Mouse (Mus musculus): Measurements from ENCODE around the gene Myo18b. TPM values are rescaled to one million over a fixed set of nuclear protein-coding genes. Genes with fewer than 3 reads are reported as not detected.

The Myo18b gene
- polyA plus RNA-seq, 1 experiment from 2014 or later, result 1.9 TPM

DNA sequence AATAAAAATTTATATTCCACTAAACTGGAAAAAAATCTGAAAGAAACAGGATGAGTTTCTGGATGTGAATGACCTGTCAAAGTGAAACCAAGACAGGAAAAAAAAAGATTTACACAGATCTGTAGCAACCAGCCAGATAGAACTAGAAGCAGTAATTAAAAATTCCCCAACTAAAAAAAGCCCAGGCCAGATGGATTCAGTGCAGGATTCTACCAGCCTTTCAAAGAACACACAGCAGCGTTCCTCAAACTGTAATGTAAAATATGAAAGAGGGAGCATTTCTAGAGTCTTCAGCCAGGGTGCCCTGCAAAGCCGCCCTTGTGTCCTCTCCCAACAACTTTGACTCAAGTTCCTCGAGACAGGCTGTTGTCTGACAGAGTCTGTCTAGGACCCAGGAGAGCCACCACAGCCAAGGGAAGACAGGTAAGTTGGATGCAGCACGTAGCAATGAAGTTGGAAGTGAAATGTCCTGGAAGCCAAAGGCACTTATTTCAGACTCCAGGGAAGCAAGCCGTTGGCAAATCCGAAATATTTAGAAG, 246.9 kb downstream of the Myo18b start:
- 0 out of 2 replicates have a peak, but pooled peaks cover 4% of the 10 kb centered on the region for H3K4me1 ChIP-seq
- H3K4me2 ChIP-seq (replicated peaks), result no peak overlapping the region
- no peak overlapping the region for H3K9ac ChIP-seq
- no peaks in the 10 kb centered on the region for H3K36me3 ChIP-seq
- H3K27ac ChIP-seq, result no peak overlapping the region
- H3K27me3 ChIP-seq, result 0 out of 2 replicates have a peak, but pooled peaks cover 2% of the 10 kb centered on the region
- WGBS, result 75% methylated on average over 6 of the region's 6 CpGs
- no peak for ATAC-seq (ENCODE audit: low FRiP score, low read depth)
- 0 out of 2 replicates have a peak, but pooled peaks cover 4% of the 10 kb centered on the region for H3K9me3 ChIP-seq
- H3K4me3 ChIP-seq, result no peak overlapping the region

DNA sequence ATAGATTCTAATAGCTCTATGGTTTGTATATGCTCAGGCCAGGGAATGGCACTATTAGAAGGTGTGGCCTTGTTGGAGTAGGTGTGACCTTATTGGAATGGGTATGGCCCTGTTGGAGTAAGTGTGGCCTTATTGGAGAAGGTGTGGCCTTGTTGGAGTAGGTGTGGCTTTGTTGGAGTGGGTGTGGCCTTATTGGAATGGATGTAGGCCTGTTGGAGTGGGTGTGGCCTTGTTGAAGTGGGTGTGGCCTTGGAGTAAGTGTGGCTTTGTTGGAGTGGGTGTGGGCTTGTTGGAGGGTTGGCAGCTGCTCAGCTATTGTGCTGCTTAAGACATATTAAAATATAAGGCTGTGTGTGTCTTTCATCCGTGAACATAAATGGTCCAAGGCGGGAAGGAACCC, 249.3 kb downstream of the Myo18b start:
- no peak for ATAC-seq (ENCODE audit: low FRiP score, low read depth)
- 90% methylated on average over 2 of the region's 2 CpGs for WGBS

DNA sequence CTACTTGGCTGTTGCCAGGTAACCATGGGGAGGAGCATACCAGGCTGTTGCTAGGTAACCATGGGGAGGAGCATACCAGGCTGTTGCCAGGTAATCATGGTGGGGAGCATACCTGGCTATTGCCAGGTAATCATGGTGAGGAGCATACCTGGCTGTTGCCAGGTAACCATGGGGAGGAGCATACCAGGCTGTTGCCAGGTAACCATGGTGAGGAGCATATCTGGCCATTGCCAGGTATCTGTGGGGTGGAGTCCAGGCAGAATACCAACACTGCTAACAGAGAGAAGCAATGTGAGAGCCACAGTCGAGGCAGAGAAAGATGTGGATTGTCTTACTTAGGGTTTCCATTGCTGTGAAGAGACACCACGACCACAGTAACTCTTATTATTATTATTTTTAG, 250.6 kb downstream of the Myo18b start:
- H3K4me2 ChIP-seq (replicated peaks), result no peak overlapping the region
- H3K36me3 ChIP-seq, result no peaks in the 10 kb centered on the region
- peaks cover 18% of the 10 kb centered on the region for H3K27me3 ChIP-seq
- no peak overlapping the region for H3K9ac ChIP-seq
- 0 out of 2 replicates have a peak, but pooled peaks cover 7% of the 10 kb centered on the region for H3K4me1 ChIP-seq
- 0 out of 2 replicates have a peak, but pooled peaks cover 4% of the 10 kb centered on the region for H3K9me3 ChIP-seq
- no peak overlapping the region for H3K27ac ChIP-seq
- H3K4me3 ChIP-seq, result no peak overlapping the region
- ATAC-seq (ENCODE audit: low FRiP score, low read depth), result no peak
- 84% methylated on average over 2 of the region's 2 CpGs for WGBS

More for the DNA sequence above, 249.3 kb downstream of the Myo18b start:
- Histone ChIP-seq H3K36me3 (no peaks in the 10 kb centered on the region), H3K9ac (no peak overlapping the region), H3K4me1 (no peaks in the 10 kb centered on the region), H3K27ac (no peak overlapping the region), H3K4me2 (replicated peaks) (no peak overlapping the region), H3K27me3 (peaks cover 5% of the 10 kb centered on the region), H3K9me3 (0 out of 2 replicates have a peak, but pooled peaks cover 4% of the 10 kb centered on the region), H3K4me3 (no peak overlapping the region)

DNA sequence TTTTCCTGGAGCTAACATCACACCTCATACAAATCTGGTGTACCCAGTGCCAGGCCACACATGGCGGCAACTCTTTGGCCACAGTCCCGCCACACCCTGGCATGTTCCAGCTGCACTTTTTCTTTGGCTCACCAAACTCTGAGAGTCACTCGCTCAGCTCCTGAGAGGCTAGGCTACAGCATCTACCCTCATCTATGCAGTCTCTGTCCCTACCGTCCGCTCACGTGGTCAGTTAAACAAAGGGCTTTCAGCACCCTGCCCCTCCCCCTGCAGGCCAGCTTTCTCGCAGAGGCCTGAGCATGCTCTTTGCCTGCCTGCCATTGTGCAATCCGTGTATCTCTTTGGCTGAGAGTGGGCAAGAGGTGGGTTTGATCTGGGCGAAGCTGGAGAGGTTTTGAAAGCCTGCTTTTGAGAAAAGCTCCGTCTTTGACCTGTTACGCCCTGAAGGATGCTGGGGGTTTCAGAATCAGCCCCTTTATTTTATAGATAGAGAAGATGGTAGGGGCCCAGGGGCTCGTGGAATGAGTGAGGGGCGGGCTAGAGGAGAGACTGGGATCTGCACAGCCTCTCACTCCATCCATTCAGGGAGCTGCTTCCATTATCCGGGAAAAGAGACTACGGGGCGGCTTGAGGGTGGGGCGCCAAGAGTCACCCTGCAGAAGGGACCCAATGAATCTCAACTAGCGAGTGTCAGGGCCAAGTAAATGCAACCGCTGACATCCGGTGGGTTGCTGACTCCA, 252.5 kb downstream of the Myo18b start:
- WGBS, result 59% methylated on average over 20 of the region's 20 CpGs
- Histone ChIP-seq H3K27ac (no peak overlapping the region), H3K9me3 (0 out of 2 replicates have a peak, but pooled peaks cover 4% of the 10 kb centered on the region), H3K4me1 (0 out of 2 replicates have a peak, but pooled peaks cover 7% of the 10 kb centered on the region), H3K4me3 (no peak overlapping the region), H3K36me3 (no peaks in the 10 kb centered on the region), H3K27me3 (peaks cover 23% of the 10 kb centered on the region), H3K9ac (peak overlapping the region; percentile 35; the same call in 1 of the 2 replicates), H3K4me2 (replicated peaks) (no peak overlapping the region)
- no peak for ATAC-seq (ENCODE audit: low FRiP score, low read depth)

DNA sequence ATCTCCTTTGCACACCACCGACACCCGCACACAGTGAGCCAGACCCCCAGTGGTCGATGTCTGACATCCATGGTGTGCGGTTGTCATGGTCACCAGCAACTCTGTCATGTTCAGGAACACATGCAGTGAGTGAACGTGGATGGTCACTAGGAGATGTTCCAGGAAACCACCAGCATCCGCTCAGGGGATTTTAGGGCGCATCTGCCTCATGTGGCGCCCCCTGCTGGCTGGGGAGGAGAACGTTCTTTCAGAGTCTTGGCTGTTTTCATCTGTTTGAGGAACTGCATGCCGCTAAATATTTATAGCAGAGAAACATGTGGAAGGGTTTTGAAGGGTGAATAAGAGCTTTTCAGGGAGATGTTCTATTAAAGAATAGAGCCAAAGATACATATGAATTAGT, 253.4 kb downstream of the Myo18b start:
- Histone ChIP-seq H3K4me2 (replicated peaks) (no peak overlapping the region), H3K4me1 (0 out of 2 replicates have a peak, but pooled peaks cover 7% of the 10 kb centered on the region), H3K9ac (no peak overlapping the region), H3K27ac (no peak overlapping the region), H3K4me3 (no peak overlapping the region), H3K27me3 (peaks cover 27% of the 10 kb centered on the region), H3K36me3 (no peaks in the 10 kb centered on the region), H3K9me3 (0 out of 2 replicates have a peak, but pooled peaks cover 4% of the 10 kb centered on the region)
- ATAC-seq (ENCODE audit: low FRiP score, low read depth), result no peak
- 57% methylated on average over 10 of the region's 10 CpGs for WGBS

DNA sequence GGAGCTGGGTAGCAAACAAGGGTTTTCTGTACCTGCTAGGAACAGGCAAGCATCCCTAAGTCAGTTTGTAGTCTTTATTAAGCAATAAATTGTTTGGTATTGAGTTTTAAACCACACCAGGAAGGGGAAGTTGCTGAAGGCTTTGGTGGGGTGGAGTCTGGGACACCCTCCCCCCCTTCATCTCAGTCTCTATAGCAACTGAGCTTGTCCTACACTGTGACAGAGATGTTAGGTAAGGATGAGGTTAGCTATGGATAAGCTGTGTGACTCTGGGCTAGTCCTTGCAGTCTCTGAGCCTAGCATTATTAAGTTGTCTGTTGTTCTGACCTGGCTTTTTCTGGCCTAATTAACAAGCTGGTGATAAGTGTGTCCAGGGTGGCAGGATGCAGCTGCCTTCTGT, 254.4 kb downstream of the Myo18b start:
- no peak for ATAC-seq (ENCODE audit: low FRiP score, low read depth)
- Histone ChIP-seq H3K27ac (no peak overlapping the region), H3K36me3 (no peaks in the 10 kb centered on the region), H3K4me2 (replicated peaks) (no peak overlapping the region), H3K9me3 (0 out of 2 replicates have a peak, but pooled peaks cover 2% of the 10 kb centered on the region), H3K4me3 (no peak overlapping the region), H3K4me1 (0 out of 2 replicates have a peak, but pooled peaks cover 7% of the 10 kb centered on the region), H3K9ac (no peak overlapping the region), H3K27me3 (peaks cover 33% of the 10 kb centered on the region)

DNA sequence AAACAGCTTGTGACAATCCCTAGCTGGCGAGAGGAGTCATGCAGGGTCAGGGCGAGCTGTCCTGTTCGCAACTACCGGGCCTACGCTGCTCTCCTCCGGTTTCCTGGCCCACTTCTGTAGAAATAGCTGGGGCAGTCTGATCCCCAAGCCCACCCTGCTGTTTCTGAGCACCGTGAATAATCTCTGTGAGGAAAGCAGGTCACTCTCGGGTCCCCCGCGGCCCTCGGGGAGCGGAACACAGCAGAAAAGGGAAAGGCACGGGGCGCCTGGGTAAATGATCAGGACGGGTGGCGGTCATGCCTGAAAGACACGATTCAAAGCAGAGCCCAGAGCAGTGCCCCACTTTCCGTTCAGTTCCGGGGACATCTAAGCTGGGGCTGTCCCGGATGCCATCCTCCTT, 255.0 kb downstream of the Myo18b start:
- Histone ChIP-seq H3K4me1 (0 out of 2 replicates have a peak, but pooled peaks cover 7% of the 10 kb centered on the region), H3K27ac (no peak overlapping the region), H3K36me3 (no peaks in the 10 kb centered on the region), H3K9ac (no peak overlapping the region), H3K9me3 (no peaks in the 10 kb centered on the region), H3K4me2 (replicated peaks) (peak overlapping the region; percentile 32), H3K27me3 (peaks cover 33% of the 10 kb centered on the region), H3K4me3 (no peak overlapping the region)
- WGBS, result 13% methylated on average over 20 of the region's 20 CpGs
- no peak for ATAC-seq (ENCODE audit: low FRiP score, low read depth)

DNA sequence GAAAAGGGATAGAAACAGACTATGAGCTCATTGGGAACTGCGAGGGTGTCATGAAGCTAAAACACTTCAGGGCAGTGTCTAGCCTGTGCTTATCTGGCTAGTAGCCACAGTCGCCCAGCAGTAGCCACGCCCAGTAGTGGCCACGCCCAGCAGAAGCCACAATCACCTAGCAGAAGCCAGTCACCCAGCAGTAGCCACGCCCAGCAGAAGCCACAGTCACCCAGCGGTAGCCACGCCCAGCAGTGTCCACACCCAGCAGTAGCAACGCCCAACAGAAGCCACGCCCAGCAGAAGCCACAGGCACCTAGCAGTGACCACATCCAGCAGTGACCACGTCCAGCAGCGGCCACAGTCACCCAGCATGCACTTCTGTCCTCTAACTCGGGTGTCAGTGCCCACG, 255.5 kb downstream of the Myo18b start:
- Histone ChIP-seq H3K4me2 (replicated peaks) (peak overlapping the region; percentile 32), H3K4me1 (0 out of 2 replicates have a peak, but pooled peaks cover 7% of the 10 kb centered on the region), H3K27ac (no peak overlapping the region), H3K9me3 (no peaks in the 10 kb centered on the region), H3K4me3 (no peak overlapping the region), H3K36me3 (no peaks in the 10 kb centered on the region), H3K9ac (no peak overlapping the region), H3K27me3 (peaks cover 33% of the 10 kb centered on the region)
- WGBS, result 18% methylated on average over 13 of the region's 13 CpGs
- no peak for ATAC-seq (ENCODE audit: low FRiP score, low read depth)

Other genes with a start within 250 kb of the Myo18b start
- gene Grk3, start 119.4 kb upstream of the Myo18b start, polyA plus RNA-seq (2015; fragmentation: Nextera tagmentation; extraction: Ambion mirVana), result 13.2 and 14.0 TPM in 2 replicates
- gene Crybb2, start 173.8 kb upstream of the Myo18b start, polyA plus RNA-seq (2015; fragmentation: Nextera tagmentation; extraction: Ambion mirVana), result not detected in 2 replicates
- 0.89 and 1.6 TPM in 2 replicates for gene Crybb3, start 185.2 kb upstream of the Myo18b start, polyA plus RNA-seq (2015; fragmentation: Nextera tagmentation; extraction: Ambion mirVana)